Mouse (Mus musculus) liver, postnatal 0 days (tissue): ENCODE data around the gene Rap1b.

ENCODE experiments used
- CTCF ChIP-seq: sonication (generic); IDR thresholded peaks from 2 replicates; pipeline ENCODE4 v1.5.1; 2016; ENCODE audit warnings: antibody characterized with exemption, low read depth
- EP300 ChIP-seq: IDR thresholded peaks from 2 replicates; pipeline ENCODE4 v1.6.1; 2016; ENCODE audit warnings: antibody characterized with exemption, low read depth, mild to moderate bottlenecking

DNA sequence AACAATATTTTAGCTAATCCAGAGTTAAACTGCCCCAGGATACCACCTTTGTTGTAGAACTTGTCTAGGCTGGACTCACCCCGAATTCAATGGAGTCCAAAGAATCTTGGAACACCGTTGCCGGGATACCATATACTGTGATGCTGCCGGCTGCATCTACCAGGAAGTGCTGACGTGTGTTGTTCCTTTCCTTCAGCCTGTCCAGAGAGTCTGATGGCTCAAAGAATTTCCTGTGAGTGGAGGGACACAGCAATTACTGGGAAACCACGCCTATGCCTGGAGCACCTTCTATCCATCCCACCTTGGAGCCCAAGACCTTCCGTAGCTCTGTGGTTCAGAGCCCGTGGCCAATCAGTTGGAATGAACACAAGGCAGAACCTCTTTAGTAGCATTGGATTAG, 20.8 kb upstream of the Rap1b start:
- TF ChIP-seq CTCF (no peak), EP300 (no peak)
